Mouse (Mus musculus) limb, embryonic 11.5 days (tissue): Measurements from ENCODE around the gene Btn1a1. TPM values are rescaled to one million over a fixed set of nuclear protein-coding genes. Genes with fewer than 3 reads are reported as not detected.

Experiments
- ATAC-seq: fragments of 200-750 bp; cut with Nextera tagmentation; 2 replicates; pipeline ENCODE4 v1.8.0; 2017; ENCODE audit warnings: low read depth; ENCODE audit not compliant: insufficient number of reproducible peaks, low FRiP score, low TSS enrichment
- DNase-seq: peaks from one replicate; pipeline ENCODE4 v3.0.0-alpha.2; 2015; ENCODE audit warnings: low spot score
- H3K27ac ChIP-seq: fragments of 300-500 bp; sonication (generic); replicated peaks from 2 replicates; pipeline ENCODE4 v1.5.1; 2014; ENCODE audit warnings: low read depth, mild to moderate bottlenecking, low read length
- H3K27me3 ChIP-seq: fragments of 300-500 bp; sonication (generic); 2 replicates; pipeline ENCODE4 v1.6.1; 2014; ENCODE audit warnings: mild to moderate bottlenecking, low read length, mixed read lengths; ENCODE audit not compliant: control insufficient read depth, insufficient read depth
- H3K36me3 ChIP-seq: fragments of 300-500 bp; sonication (generic); 2 replicates; pipeline ENCODE4 v1.6.1; 2014; ENCODE audit warnings: mild to moderate bottlenecking, low read length, moderate library complexity, mixed read lengths; ENCODE audit not compliant: control insufficient read depth, insufficient read depth
- H3K4me1 ChIP-seq: fragments of 300-500 bp; sonication (generic); 2 replicates; pipeline ENCODE4 v1.6.1; 2014; ENCODE audit warnings: low read length, mixed read lengths; ENCODE audit not compliant: control insufficient read depth, insufficient read depth
- H3K4me2 ChIP-seq: fragments of 300-500 bp; sonication (generic); 2 replicates; pipeline ENCODE4 v1.6.1; 2014; ENCODE audit warnings: low read depth, mild to moderate bottlenecking, moderate library complexity; ENCODE audit not compliant: severe bottlenecking
- H3K4me3 ChIP-seq: fragments of 300-500 bp; sonication (generic); 2 replicates; pipeline ENCODE4 v1.5.1; 2014; ENCODE audit warnings: low read depth, low read length
- H3K9ac ChIP-seq: fragments of 300-500 bp; sonication (generic); 2 replicates; pipeline ENCODE4 v1.6.1; 2014; ENCODE audit warnings: mild to moderate bottlenecking, low read length
- H3K9me3 ChIP-seq: fragments of 300-500 bp; sonication (generic); 2 replicates; pipeline ENCODE4 v1.6.1; 2016; ENCODE audit warnings: low read length; ENCODE audit not compliant: control insufficient read depth
- WGBS: fragments of 180-500 bp; shearing (Covaris S2); extraction: QIAGEN DNeasy Blood & Tissue Kit; methylation state at CpG from one replicate; pipeline ENCODE4 v1.1.7; 2014; 5-methylcytosine and 5-hydroxymethylcytosine counted together
- polyA plus RNA-seq: library from polyadenylated mRNA; unstranded; fragments of >200 nt; fragmentation: Nextera tagmentation; extraction: Ambion mirVana; gene quantifications from 2 replicates; pipeline ENCODE4 v1.2.1, GENCODE M21; 2014

Btn1a1 gene
- polyA plus RNA-seq, 1 experiment from 2014 or later, result not detected

DNA sequence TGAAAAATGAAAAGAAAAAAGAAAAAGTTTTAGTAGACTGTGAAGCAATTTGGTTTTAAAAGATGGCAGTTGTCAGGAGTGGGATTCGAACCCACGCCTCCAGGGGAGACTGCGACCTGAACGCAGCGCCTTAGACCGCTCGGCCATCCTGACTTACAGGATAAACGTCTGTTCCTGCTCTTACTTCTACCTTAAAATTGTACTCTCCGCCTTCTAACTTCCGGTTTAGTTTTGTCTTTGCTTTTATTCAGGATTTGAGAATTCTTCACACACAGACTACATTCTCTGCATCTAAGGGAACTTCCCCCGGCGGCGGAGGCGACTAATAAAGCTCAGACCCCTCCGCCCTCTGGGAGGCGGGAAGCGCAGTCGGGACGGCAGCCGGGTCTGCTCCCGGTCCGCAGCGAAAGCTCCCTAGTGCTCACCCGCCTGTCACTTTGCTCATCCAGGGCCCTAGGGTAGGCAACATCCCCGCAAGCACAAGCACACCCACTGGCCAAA, 12.3 kb downstream of the Btn1a1 start:
- Histone ChIP-seq H3K36me3 (no peaks in the 10 kb centered on the region), H3K4me2 (peak overlapping the region; percentile 55), H3K9ac (peak overlapping the region; percentile 74), H3K27me3 (no peaks in the 10 kb centered on the region), H3K4me1 (no peaks in the 10 kb centered on the region), H3K9me3 (no peaks in the 10 kb centered on the region), H3K4me3 (peak overlapping the region; percentile 50), H3K27ac (peak overlapping the region; percentile 53)
- ATAC-seq, result peak; percentile 83
- DNase-seq, result peak; percentile 84
- WGBS, result under 1% methylated on average over 25 of the region's 25 CpGs

DNA sequence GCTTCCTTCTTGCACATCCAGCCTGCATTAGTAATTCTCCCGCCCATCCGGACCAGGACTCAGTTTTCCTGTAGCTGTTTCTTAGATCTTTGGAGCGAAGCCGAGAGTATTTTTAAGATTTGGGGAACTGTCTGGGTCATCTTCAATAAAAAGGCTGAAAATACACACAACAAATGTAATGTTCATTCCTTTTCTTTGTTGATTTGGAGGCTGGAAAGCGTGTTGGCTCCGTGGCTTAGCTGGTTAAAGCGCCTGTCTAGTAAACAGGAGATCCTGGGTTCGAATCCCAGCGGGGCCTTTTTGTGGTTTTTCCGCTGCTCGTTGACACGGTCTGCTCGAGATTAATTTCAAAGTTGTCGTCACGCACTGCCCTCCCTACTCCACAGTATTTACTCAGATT, 15.3 kb downstream of the Btn1a1 start:
- ATAC-seq, result no peak
- Histone ChIP-seq H3K27me3 (no peaks in the 10 kb centered on the region), H3K4me1 (no peaks in the 10 kb centered on the region), H3K4me2 (peak overlapping the region; percentile 64), H3K4me3 (peak overlapping the region; percentile 49), H3K27ac (no peak overlapping the region), H3K9ac (peak overlapping the region; percentile 40), H3K9me3 (no peaks in the 10 kb centered on the region), H3K36me3 (no peaks in the 10 kb centered on the region)
- peak; percentile 95 for DNase-seq
- under 1% methylated on average over 15 of the region's 15 CpGs for WGBS

DNA sequence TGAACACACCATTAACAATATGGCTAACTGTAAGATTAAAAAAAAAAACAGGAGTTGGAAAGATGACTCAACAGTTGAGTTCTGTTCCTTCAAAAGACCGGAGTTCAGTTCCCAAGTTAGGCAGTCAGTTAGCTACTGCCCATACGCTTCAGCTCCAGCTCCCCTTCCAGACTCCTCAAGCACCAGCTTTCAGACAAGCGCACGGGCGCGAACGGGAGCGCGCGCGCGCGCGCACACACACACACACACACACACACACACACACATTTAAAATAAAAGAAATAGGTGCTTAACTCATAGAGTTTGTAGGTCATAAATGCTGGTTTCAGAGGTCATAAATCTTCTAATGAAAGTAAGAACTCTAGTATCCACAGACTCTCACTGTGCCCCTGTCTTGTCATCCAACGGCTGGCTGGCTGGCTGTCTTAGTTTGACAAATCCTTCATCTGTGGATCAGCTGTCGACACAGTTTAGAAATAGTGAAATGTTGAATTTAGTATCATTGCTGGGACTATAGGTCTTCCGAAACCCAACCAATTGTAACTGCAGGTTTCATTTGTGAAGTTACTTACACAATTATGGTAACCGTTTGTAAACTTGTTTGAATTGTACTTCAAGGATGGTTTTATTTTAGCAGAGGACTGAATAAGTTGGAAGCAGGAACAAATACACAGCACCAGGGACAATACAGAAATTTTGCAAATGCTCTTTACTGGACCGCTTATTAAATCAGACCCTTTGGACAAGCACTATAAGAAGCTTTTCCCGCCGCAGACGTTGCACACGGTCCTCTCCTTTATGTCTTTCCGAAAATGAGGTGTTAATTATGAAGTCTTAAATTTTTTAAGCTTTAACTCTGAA, 16.2 kb downstream of the Btn1a1 start:
- Histone ChIP-seq H3K27ac (no peak overlapping the region), H3K4me2 (peak overlapping the region; percentile 64), H3K36me3 (no peaks in the 10 kb centered on the region), H3K27me3 (no peaks in the 10 kb centered on the region), H3K4me1 (no peaks in the 10 kb centered on the region), H3K9me3 (no peaks in the 10 kb centered on the region), H3K4me3 (peak overlapping the region; percentile 49), H3K9ac (0 out of 2 replicates have a peak overlapping the region, but pooled peaks have one; percentile 34)
- DNase-seq (peak; percentile 86), ATAC-seq (no peak)
- under 1% methylated on average over 24 of the region's 24 CpGs for WGBS

GRCm38 (mm10) chr13:23448758-23449157, 16.9 kb downstream of the Btn1a1 start:
- Histone ChIP-seq H3K36me3 (no peaks in the 10 kb centered on the region), H3K4me3 (peak overlapping the region; percentile 49), H3K9me3 (no peaks in the 10 kb centered on the region), H3K27ac (no peak overlapping the region), H3K4me1 (no peaks in the 10 kb centered on the region), H3K9ac (no peak overlapping the region), H3K4me2 (peak overlapping the region; percentile 64), H3K27me3 (no peaks in the 10 kb centered on the region)
- DNase-seq (no peak), ATAC-seq (no peak)
- 37% methylated on average over 3 of the region's 3 CpGs for WGBS

DNA sequence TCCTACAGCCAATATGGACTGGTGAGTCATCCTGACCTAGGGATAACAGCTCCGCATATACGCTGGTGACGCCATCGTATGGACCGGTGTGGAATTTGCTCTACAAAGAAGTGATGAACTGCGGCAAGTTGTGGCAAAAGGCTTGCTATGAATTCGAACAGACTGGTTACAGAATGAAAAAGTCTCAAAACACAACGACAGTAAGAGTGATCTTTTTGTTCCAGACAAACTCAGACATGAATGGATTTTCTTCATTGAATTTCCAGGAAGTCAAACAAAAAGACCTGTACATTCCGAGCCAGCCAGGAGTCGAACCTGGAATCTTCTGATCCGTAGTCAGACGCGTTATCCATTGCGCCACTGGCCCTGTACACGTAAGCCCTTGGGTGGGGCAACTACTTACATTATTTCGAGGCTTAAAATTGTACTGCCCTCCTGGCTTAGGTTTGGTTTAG, 19.2 kb downstream of the Btn1a1 start:
- ATAC-seq, result peak; percentile 49
- 0% methylated on average over 16 of the region's 16 CpGs for WGBS
- no peak overlapping the region; the same call in 1 of the 2 replicates for H3K27ac ChIP-seq

DNA sequence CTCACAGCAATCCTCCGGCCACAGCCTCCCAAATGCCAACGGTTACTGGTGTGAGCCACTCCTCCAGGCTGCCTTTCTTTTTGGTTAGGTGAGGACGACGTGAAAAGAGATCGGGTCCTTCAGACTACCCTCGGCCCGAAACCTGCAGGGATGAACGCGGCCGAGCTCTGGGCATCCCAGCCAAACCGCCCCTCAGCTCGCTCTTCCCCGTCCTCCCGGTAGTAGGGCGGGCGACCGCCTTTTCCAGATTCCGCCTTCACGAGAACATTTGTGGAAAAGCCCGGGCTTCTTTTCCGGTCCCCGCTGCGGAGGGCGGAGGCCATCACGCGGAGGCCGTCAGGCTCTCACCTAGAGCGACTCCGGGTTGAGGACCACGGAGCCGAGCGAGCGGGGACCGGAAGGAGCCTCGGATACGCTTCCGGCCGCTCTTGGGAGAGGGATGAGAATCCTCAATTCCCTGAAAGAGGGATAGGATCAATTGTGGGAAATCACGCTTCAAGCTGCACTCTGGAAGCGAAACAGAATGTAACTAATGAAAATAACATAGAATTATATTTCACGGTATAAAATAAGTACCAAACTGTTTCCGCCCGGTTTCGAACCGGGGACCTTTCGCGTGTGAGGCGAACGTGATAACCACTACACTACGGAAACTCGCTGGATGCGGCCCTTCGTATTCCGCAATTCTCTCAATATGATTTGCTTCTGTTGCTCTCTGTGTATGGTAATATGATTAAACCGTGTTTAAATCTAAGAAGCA, 20.0 kb downstream of the Btn1a1 start:
- no peaks in the 10 kb centered on the region for H3K4me1 ChIP-seq
- ATAC-seq, result peak; percentile 92
- WGBS, result under 1% methylated on average over 55 of the region's 55 CpGs

More for the DNA sequence above, 19.2 kb downstream of the Btn1a1 start:
- Histone ChIP-seq H3K4me1 (no peaks in the 10 kb centered on the region), H3K4me2 (peak overlapping the region; percentile 79), H3K36me3 (no peaks in the 10 kb centered on the region), H3K4me3 (peak overlapping the region; percentile 62), H3K9me3 (no peaks in the 10 kb centered on the region), H3K9ac (peak overlapping the region; percentile 45), H3K27me3 (no peaks in the 10 kb centered on the region)
- DNase-seq, result peak; percentile 94

GRCm38 (mm10) chr13:23445156-23445555, 20.5 kb downstream of the Btn1a1 start:
- DNase-seq (no peak), ATAC-seq (no peak)
- no peaks in the 10 kb centered on the region for H3K27me3 ChIP-seq
- peak overlapping the region; percentile 79 for H3K4me2 ChIP-seq
- peak overlapping the region; percentile 97 for H3K27ac ChIP-seq
- H3K4me1 ChIP-seq, result no peaks in the 10 kb centered on the region
- H3K9ac ChIP-seq, result peak overlapping the region; percentile 91
- H3K4me3 ChIP-seq, result peak overlapping the region; percentile 62
- H3K36me3 ChIP-seq, result no peaks in the 10 kb centered on the region
- 2% methylated on average over 10 of the region's 10 CpGs for WGBS
- no peaks in the 10 kb centered on the region for H3K9me3 ChIP-seq

More for the DNA sequence above, 20.0 kb downstream of the Btn1a1 start:
- no peaks in the 10 kb centered on the region for H3K36me3 ChIP-seq
- peak; percentile 98 for DNase-seq
- H3K9me3 ChIP-seq, result no peaks in the 10 kb centered on the region
- peak overlapping the region; percentile 79 for H3K4me2 ChIP-seq
- no peaks in the 10 kb centered on the region for H3K27me3 ChIP-seq
- peak overlapping the region; percentile 62 for H3K4me3 ChIP-seq
- peak overlapping the region; percentile 91 for H3K9ac ChIP-seq
- H3K27ac ChIP-seq, result peak overlapping the region; percentile 97

GRCm38 (mm10) chr13:23444451-23444850, 21.2 kb downstream of the Btn1a1 start:
- H3K4me2 ChIP-seq, result peak overlapping the region; percentile 79; the same call in 1 of the 2 replicates
- H3K27ac ChIP-seq, result no peak overlapping the region
- no peak overlapping the region for H3K9ac ChIP-seq

More at GRCm38 (mm10) chr13:23444451-23444850, 21.2 kb downstream of the Btn1a1 start:
- DNase-seq (no peak), ATAC-seq (no peak)
- H3K4me3 ChIP-seq, result no peak overlapping the region
- WGBS, result 72% methylated on average over 5 of the region's 5 CpGs
- no peaks in the 10 kb centered on the region for H3K27me3 ChIP-seq
- H3K4me1 ChIP-seq, result no peaks in the 10 kb centered on the region
- H3K36me3 ChIP-seq, result no peaks in the 10 kb centered on the region
- no peaks in the 10 kb centered on the region for H3K9me3 ChIP-seq
